Mouse (Mus musculus) cerebellum, postnatal 10 days (tissue): ENCODE measurements around the gene Smok2a.
"Not testable (repeated sequence)": the region's sequence is repeated elsewhere in the genome, so short reads cannot be mapped to it uniquely, and the experiment has no call there.

Experiments
- DNase-seq, 2 experiments: peaks; one replicate each; pipeline ENCODE4 v3.0.0; 2021; ENCODE audit warnings: mixed read lengths in 2 of 2

Gene Smok2a

DNA sequence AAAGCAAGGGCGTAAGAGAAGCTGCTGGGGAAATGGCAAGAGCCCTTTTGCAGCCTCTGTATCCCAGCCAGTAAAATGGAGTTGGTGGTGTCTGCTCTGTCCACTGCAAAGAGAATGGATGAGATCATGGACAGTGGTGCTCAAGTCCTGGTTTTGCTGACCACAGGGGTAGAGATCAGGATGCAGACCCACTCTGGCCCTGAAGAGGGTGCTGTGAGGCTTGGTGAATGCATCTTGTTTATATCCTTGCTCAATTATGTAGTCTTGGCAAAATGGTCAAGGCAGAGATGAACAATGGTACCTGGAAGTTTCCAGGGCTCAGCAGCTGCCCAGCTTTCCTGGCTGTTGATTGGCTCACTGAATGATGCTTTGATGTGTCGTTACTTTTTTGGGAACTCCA lies 5.4 kb upstream of the Smok2a start:
- peak; percentile 13 to 17 for DNase-seq

GRCm38 (mm10) chr17:13221921-13222320 lies 933 bp downstream of the Smok2a start:
- DNase-seq = not testable (repeated sequence)

- DNase-seq = not testable (repeated sequence)
Observed at GRCm38 (mm10) chr17:13229957-13230356, 9.0 kb downstream of the Smok2a start, which contains the start of gene Smok2b. Smok2b (plus strand) TSS chr17:13230257.

DNA sequence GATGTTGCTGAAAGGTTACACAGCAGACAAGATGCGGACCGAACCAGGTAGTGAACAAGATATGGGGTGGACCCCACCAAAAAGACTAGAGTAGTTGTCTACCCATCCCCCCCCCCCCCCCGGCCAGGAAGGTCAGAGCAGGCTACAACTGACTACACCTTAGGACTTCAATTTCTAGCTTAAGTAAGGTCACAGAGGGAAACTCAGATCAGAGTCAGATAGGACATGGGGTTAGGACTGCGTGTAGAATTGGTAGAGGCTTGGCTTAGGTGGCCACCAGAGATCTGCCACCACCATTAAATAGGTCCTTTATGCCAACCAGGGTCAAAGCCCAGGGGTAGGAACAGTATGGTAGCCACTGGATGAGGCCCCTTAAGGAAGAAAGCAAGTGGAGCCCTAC lies 18.5 kb downstream of the Smok2a start:
- not testable (repeated sequence) for DNase-seq

DNA sequence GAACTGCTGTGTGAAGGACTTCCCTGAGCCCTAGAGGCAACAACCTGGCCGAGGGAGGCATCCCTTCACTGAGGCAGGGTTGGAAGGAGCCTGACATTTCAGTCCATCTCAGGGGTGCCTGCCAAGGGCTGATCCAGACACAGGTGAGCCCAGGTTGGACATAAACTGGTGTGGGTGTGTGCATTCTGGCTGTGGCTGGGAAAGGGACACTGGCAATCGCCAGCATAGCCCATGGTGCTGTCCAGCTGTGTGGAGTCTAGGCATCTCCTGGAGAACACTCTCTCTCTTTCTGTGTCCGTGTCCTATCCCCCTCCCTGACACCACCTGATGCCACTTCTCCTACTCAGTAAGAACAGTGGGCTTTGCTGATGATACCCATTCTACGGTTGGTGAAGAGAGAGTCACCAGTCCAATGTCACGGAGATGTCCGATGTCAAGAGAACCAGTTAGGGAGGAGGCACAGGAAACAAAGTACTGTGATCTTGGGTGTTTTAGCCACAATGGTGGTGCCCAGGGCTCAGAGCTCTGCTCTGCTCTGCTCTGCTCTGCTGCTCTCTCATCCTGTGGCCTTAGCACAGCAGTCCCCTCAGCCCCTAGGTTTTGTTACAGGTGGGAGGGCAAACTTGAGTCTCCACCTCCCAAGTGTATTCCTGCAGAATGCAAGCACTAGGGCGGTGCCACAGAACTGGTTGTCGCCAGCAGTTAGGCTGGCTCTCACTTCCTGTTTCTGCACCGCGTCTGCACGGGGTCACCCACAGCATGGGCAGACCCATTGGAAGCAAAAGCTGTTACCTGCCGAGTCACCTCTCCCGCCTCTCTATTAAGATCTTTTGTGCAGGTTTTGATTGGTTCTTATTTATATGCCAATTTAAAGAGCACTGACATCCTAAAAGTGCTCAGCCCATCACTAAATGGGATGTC lies 20.1 kb downstream of the Smok2a start:
- not testable (repeated sequence) for DNase-seq

- DNase-seq = not testable (repeated sequence)
Observed at GRCm38 (mm10) chr17:13254786-13255185, 33.8 kb downstream of the Smok2a start.
